ENCODE assay signal across 23 mouse cellular contexts in genomic region chr1:161885762-161886161, GRCm38 (mm10).
"Had no signal": no experiment of that assay in that cellular context is flagged by ENCODE, and none has a peak within 500 bp of the region (broad histone marks: within the 10 kb centered on the region; RNA-seq: fewer than 3 reads in every experiment).

No protein-coding gene starts in this region.

- DNase-seq: kidney, adult 2 months; kidney, postnatal 25 days; layer of hippocampus, adult 9-11 months; liver; lung, adult 18-20 months; lung, postnatal 10 days; lung, postnatal 36 days; right cerebral cortex, postnatal 14 days; spleen, adult 18-20 months; thymus, postnatal 25 days had no signal

- H3K9me3 ChIP-seq: limb, embryonic 10.5 days; limb, embryonic 13.5 days; liver, embryonic 12.5 days; liver, embryonic 15.5 days; lung, embryonic 15.5 days; midbrain, embryonic 13.5 days; neural tube, embryonic 13.5 days; stomach, embryonic 15.5 days had no signal

- H3K27me3 ChIP-seq: limb, embryonic 13.5 days; liver, embryonic 12.5 days; liver, embryonic 15.5 days; lung, embryonic 15.5 days; midbrain, embryonic 13.5 days; neural tube, embryonic 13.5 days; stomach, embryonic 15.5 days had no signal

- H3K4me1 ChIP-seq: limb, embryonic 10.5 days; limb, embryonic 13.5 days; lung, embryonic 15.5 days; midbrain, embryonic 13.5 days; neural tube, embryonic 13.5 days; stomach, embryonic 15.5 days had no signal

- H3K4me3 ChIP-seq: layer of hippocampus, adult 2 months; limb, embryonic 10.5 days; limb, embryonic 13.5 days; liver, embryonic 12.5 days; liver, embryonic 15.5 days; lung, embryonic 15.5 days; midbrain, embryonic 13.5 days; myocyte; neural tube, embryonic 13.5 days; stomach, embryonic 15.5 days had no signal

- ATAC-seq: intestine, postnatal 0 days; liver, embryonic 12.5 days; midbrain, embryonic 13.5 days; midbrain, embryonic 16.5 days had no signal

- H3K9ac ChIP-seq: limb, embryonic 13.5 days; liver, embryonic 12.5 days; liver, embryonic 15.5 days; lung, embryonic 15.5 days; midbrain, embryonic 13.5 days; neural tube, embryonic 13.5 days; stomach, embryonic 15.5 days had no signal

- H3K36me3 ChIP-seq: limb, embryonic 10.5 days; limb, embryonic 13.5 days; liver, embryonic 12.5 days; liver, embryonic 15.5 days; lung, embryonic 15.5 days; midbrain, embryonic 13.5 days; neural tube, embryonic 13.5 days; stomach, embryonic 15.5 days had no signal

- H3K27ac ChIP-seq: kidney, postnatal 0 days; layer of hippocampus, adult 2 months; limb, embryonic 10.5 days; limb, embryonic 13.5 days; liver, embryonic 12.5 days; lung, embryonic 15.5 days; midbrain, embryonic 13.5 days; neural tube, embryonic 13.5 days; stomach, embryonic 15.5 days had no signal

- H3K4me2 ChIP-seq: limb, embryonic 13.5 days; liver, embryonic 12.5 days; liver, embryonic 15.5 days; lung, embryonic 15.5 days; midbrain, embryonic 13.5 days; neural tube, embryonic 13.5 days; stomach, embryonic 15.5 days had no signal
